Mouse (Mus musculus): Measurements from ENCODE around the gene C1qtnf7.

C1qtnf7 gene

GRCm38 (mm10) chr5:43515401-43515976, at the start of gene C1qtnf7:
TSS of gene C1qtnf7 (plus strand) at chr5:43515538.
- no peak for DNase-seq

DNA sequence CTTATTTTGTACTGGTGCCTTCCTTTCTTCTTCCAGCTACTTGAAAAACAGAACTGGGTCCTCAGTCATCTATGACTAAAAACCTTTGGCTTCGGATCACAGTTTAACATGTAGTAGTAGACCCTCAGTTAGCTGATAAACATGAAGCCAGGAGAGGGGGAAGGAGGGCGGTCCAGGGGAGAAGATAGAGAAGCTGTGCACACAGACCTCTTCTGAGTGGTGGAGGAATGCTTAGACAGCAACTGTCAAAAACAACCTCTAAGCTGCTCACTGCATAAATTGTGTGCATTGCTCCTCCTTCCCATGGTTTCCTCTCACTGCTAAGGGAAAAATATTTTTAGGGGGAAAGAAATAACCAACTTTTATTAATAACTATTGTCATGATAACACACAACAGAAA, 48.6 kb upstream of the C1qtnf7 start:
- no peak for DNase-seq

DNA sequence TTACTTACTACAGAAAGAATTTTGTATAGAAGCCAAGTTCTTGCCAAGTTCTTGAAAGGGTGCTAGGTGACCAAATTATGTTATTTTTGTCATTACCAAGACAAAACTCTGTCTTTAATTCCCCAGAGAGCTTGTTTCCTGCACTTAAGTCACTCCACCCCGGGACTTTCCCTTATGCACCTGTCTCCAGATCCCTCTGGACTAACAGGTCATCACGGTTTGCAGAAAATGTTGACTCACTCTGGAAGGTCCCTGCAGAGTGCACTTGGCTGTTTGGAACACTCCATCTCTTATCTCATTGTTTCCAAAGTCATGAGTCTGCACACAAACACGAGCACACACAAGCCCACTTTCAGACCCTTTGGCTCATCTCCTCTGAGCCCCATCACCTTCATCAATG, 48.1 kb upstream of the C1qtnf7 start:
- no peak for DNase-seq

DNA sequence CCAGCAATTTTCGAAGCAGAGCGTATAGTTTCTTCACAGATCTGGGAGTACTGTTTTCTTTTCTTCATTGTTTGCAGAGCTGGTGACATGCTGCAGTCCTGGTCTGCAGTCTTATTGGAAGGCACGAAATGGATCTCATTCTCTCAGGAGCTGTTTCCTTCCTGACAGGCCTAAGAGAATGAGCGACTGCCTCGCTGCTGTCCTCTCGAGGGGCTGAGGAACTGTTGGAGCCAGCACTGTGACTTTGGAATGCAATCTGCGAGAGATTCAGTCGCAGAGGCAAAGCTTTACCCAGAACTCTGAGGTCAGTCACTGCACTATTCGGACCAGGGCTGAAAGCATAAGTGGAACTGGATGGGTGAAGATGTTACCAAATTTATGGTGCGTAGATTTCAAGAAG, 46.4 kb upstream of the C1qtnf7 start:
- DNase-seq: no peak

DNA sequence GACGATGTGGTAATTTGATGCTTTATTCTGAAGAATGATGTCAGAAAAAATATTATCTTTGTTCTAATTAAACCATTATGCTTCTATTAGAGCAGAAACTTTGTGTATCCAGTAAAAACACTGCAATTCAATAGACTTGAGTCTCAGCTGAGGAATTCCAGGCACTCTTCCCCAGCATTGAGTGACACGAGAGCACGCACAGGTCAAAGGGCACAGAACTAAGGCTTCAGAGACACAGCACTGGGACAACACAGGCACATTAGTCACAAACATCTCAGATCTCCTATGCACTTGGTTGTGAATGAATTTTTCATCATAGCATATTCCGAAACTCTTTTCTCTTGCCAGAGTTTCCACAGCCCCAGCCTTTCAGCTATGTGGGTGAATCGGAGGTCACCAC, 37.4 kb upstream of the C1qtnf7 start:
- no peak for DNase-seq

GRCm38 (mm10) chr5:43480046-43480445, 35.3 kb upstream of the C1qtnf7 start:
- no peak for DNase-seq

GRCm38 (mm10) chr5:43480786-43481185, 34.6 kb upstream of the C1qtnf7 start:
- no peak for DNase-seq

- DNase-seq: no peak
Measured at GRCm38 (mm10) chr5:43481824-43482223, 33.5 kb upstream of the C1qtnf7 start.

DNA sequence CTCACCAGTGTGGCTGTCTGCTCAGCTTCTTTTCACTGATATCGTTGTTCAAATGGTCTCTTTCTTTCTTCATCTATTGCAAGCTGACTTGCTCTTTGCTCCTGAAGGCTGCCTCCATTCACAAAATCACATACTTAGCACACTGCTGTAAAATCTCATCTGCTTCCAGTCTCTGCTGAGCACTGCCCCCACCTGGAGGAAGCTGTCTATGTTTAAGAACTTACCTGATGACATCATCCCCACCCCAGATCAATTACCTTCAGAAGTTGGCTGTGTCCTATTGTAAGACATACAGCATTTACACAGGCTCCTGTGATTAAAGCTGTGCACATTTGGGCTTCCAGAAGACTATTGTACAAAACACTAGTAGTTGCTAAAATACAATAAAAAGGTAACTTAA, 13.5 kb upstream of the C1qtnf7 start:
- no peak for DNase-seq

DNA sequence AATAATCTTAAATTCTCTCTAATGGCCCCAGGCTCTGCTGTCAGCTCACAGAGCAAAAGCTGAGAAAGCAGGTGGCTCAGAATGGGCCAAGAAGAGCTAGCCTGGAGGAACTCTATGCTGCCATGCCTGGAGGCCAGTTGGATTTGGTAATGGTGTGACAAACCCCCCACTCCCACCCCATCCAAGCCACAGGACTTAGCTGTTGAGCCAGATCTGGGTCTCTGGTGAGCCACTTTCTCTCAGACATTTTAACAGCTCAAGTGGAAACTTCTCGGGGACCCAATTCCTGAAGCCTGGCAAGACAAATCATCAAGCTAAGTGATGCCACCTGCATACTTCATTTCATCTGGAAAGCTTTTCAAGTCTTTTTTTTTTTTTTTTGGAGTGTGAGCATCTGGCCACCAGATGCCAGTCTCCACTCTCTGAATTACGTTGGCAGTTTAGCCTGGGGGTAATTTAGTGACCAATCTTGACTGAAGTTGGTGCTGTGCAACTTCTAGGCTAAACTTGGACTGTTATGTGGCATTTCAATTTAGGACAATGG, 11.0 kb upstream of the C1qtnf7 start:
- no peak for DNase-seq

DNA sequence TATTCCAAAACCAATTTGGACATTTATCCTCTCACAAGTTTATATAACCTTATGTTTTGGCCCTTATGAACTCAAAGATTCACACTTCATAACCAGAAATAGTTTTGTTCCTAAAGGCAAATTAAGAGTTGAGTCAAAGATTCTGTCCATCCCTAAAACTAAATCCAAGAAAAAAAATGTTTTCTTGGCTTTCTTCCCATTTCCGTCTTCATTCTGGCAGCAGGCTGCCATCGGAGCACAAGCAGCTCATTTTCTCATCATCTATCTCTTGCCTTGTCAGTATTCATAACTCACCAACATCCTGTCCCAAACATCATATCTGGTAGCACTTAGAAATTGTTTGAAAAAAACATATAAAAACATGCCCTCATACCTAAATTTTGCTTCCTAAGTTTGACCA, 6.9 kb upstream of the C1qtnf7 start:
- no peak for DNase-seq

- no peak for DNase-seq
Measured at GRCm38 (mm10) chr5:43508892-43509291, 6.4 kb upstream of the C1qtnf7 start.

DNA sequence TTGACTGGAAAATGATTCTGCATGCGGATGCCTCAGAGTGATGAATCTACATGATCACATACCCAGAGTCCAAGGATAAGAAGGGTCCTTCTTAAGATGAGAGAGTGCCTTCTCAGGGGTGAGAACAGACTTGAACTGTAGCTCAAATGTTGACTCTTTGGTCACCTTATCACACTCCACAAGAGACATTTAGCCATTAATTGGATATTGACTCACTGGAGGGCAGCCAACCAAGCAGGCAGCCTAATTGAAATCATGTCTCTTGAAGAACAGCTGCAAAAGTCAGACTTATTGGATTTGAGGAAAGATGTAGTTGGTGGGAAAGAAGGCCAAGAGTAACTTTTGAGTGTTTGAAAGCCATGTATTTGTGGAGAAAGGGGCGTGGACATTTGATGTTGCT, 4.2 kb upstream of the C1qtnf7 start:
- no peak for DNase-seq

DNA sequence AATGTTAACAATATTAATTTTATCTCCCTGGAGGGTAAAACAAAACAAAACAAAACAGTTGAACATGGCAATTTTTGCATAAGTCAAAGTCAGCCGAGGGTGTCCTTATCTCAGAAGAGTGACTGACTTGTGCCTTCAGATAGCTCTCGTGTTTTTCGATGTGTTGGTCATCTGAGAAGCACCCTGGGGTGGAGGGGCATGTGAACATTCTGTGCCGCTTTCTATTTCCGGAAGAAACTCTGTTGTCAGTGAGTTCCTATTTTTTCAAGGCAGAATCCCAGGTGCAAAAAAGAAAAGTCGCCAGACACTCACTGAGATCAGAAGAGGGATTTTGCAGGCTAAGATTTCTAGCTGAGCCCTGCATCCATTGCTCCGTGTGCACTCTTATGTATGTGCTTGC, 1.2 kb downstream of the C1qtnf7 start:
- no peak for DNase-seq

GRCm38 (mm10) chr5:43517313-43517712, 2.0 kb downstream of the C1qtnf7 start:
- DNase-seq: no peak

DNA sequence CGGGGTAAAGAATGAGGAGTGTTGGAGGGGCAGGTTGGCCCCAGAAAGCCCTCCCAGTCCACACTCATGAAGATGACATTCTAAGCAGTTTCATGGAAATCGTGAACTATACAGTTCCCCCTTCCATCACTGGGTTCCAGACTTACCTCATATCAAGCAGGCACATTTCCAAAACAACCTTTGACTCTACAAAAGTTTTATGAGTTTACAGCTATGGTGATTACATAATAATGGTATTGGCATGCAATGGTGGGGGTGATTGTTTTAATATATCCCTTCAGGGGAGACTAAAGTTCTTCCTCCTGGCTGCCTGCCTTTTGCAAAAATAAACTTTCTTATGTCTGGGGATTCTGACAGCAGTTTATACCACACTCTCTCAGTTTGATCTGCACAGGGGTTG, 4.6 kb downstream of the C1qtnf7 start:
- DNase-seq: no peak

GRCm38 (mm10) chr5:43521369-43521768, 6.0 kb downstream of the C1qtnf7 start:
- DNase-seq: no peak

DNA sequence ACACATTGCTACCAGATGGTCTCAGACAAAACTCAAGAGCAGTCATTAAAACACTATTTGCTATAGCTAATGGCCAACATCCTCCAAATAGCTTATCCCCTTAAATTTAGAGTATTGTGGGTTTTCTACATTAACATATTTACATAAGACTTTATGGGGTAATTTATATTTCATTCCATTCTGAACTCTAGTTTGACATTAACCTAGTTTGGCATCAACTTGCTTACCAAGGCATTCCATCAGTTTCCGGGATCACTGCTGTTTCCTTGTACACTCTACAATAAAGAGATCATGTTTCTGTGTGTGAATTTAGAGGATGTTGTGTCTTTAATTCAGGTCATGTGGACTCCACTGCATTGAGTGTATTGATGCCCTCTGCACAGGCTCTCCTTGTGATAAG, 7.5 kb downstream of the C1qtnf7 start:
- DNase-seq: no peak

DNA sequence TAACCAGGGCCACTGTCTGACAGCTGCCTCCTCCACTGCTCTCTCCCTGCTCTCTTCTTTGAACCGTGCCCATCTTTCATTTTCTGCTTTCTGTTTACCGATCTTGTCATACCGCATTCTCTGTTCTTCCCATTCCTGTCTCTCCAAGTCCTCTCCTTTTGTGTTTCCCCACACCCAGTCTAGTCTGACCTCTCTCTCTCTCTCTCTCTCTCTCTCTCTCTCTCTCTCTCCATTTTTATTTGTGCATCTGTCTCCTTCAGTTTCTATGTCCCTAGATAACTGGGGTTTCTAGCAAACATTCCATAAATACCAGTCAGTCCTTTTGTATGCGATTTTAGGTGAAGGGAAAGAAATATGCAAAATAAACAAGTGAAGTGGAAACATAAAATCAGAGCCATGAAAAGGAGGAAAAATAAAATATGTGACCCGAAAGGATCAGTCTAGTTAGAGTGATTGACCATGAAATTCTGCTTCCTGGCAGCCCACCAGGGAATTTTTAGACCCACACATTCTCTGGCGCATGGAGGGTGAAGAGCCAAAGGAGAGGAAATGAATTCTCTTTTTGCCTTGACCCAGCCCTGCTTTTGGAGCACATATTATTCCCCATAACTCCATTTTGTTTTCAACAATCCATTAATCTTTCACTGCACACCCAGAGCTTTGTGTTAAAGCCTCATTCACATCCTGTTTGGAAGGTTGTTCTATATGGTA, 11.7 kb downstream of the C1qtnf7 start:
- DNase-seq: peak; percentile 27 to 40

GRCm38 (mm10) chr5:43530186-43530585, 14.8 kb downstream of the C1qtnf7 start:
- peak; percentile 71 to 79 for DNase-seq

DNA sequence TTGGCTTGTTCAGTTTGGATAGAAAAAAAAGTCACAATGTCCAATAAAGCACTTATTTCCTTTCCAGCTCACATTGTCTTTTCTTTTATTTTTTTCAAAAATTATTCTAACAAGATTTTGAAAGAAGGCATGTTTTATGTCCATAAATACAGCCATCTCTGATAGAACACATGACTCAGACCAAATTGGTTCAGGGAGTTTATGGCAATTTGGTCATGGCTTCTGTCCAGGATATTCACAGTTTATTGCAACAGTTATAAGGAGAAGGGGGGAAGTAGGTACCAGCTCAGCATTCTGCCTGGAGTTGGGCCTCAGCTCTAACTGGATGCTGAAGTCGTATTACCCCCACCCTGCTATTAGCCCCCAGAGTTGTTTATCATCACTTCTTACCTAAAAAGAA, 15.5 kb downstream of the C1qtnf7 start:
- peak in 1 of 2 experiments; percentile 11 for DNase-seq

- no peak for DNase-seq
Measured at GRCm38 (mm10) chr5:43538322-43539167, 23.2 kb downstream of the C1qtnf7 start.

DNA sequence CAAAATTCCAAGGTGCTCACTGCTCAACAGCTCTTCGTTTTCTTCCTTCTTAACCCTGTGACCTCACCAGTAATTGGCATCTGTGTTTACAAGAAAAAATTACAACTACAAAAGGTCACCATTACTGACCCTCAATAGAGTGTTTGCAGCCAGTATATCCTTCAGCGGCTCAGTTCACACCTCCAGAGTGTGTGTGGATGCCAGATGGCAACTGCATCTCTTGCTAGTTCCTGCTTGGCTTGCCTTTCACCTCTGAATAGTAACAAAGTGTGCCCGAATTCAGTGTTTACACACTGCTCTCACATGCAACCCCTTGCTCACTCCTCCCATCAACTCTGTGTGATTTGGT, 23.8 kb downstream of the C1qtnf7 start:
- DNase-seq: no peak

DNA sequence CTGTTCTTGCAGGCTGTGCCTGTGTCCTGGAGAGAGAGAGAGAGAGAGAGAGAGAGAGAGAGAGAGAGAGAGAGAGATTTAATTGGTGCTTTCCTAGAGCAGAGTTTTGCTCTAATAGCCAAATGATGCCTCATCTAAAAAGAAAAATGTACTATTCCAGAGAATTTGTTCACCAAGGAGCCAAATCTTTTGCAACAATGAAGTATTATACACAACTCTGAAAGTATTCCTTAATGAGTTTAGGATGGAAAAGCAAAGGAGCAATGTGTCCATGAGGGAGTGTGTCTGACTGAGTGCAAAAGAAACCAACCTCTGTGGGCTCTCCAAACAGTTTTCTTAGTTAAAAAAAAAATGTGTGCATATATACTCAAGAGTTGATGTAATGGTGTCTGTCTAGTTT, 24.5 kb downstream of the C1qtnf7 start:
- no peak for DNase-seq

Data from cerebellum, postnatal 10 days (tissue).